Mouse (Mus musculus): ENCODE results near the gene Gas6. TPM values are rescaled to one million over a fixed set of nuclear protein-coding genes. Genes with fewer than 3 reads are reported as not detected.

Gas6 gene
- total RNA-seq (2023): not detected

GRCm38 (mm10) chr8:13493858-13494631, at the start of gene Gas6:
Gas6 (minus strand) TSS chr8:13494490.

GRCm38 (mm10) chr8:13434889-13435288, 59.4 kb downstream of the Gas6 start, which contains the start of gene Tmem255b:
Tmem255b (plus strand) TSS chr8:13435189.

Other genes with a start within 250 kb of the Gas6 start
- gene Adprhl1, start 240.3 kb downstream of the Gas6 start, total RNA-seq (2023): not detected
- gene Dcun1d2, start 206.4 kb downstream of the Gas6 start, total RNA-seq (2023): 10 to 100 TPM; 15.5 to 16.7 TPM
- gene Tmco3, start 206.3 kb downstream of the Gas6 start, total RNA-seq (2023): 10 to 100 TPM; 16.1 to 23.5 TPM
- gene Tfdp1, start 155.7 kb downstream of the Gas6 start, total RNA-seq (2023): 10 to 100 TPM; 21.5 to 24.0 TPM
- not detected for gene Atp4b, start 97.7 kb downstream of the Gas6 start, total RNA-seq (2023)
- not detected for gene Grk1, start 89.4 kb downstream of the Gas6 start, total RNA-seq (2023)
- gene Tmem255b, start 59.3 kb downstream of the Gas6 start, total RNA-seq (2023): not detected
- gene 1700029H14Rik, start 68.0 kb upstream of the Gas6 start, total RNA-seq (2023): 10 to 100 TPM in 1 of 2 experiments, 1 to 10 TPM in 1; 7.7 to 10.6 TPM
- gene Rasa3, start 183.1 kb upstream of the Gas6 start, total RNA-seq (2023): 100 to 1,000 TPM; 359 to 374 TPM
- gene Cfap97d2, start 211.4 kb upstream of the Gas6 start, total RNA-seq (2023): not detected

Measured in B cell, adult 67 days (primary cell).